ENCODE assay signal across 12 mouse cellular contexts in genomic region chr4:141271228-141271627, GRCm38 (mm10). TPM values are rescaled to one million over a fixed set of nuclear protein-coding genes. Genes with fewer than 3 reads are reported as not detected.
DNase-seq lines count a peak whose midpoint lies in the region; ATAC-seq and TF ChIP-seq lines count a peak whose summit lies in the region.
"Had no signal": no experiment of that assay in that cellular context is flagged by ENCODE, and none has a peak within 500 bp of the region (broad histone marks: within the 10 kb centered on the region; RNA-seq: fewer than 3 reads in every experiment).

No protein-coding gene starts in this region.

- no peak overlapping the region for H3K4me3 ChIP-seq in liver, embryonic 15.5 days (replicated peaks)
- H3K4me3 ChIP-seq in E14TG2a.4 (replicated peaks; ENCODE audit: low read length) (peak overlapping the region; percentile 23; the same call in 1 of the 2 replicates), macrophage (ENCODE audit: inconsistent target) (no peak overlapping the region)
- H3K4me3 ChIP-seq in bone marrow macrophage, adult 2 months (ENCODE audit: insufficient read depth, low read length) = no peak overlapping the region
- no peak overlapping the region for H3K4me3 ChIP-seq in hindbrain, postnatal 0 days (ENCODE audit: low read length)
- H3K4me3 ChIP-seq: heart, embryonic 13.5 days had no signal

- no peak overlapping the region for H3K4me2 ChIP-seq in liver, embryonic 15.5 days
- H3K4me2 ChIP-seq in hindbrain, postnatal 0 days (ENCODE audit: low read depth, low read length) = no peak overlapping the region
- H3K4me2 ChIP-seq: heart, embryonic 13.5 days had no signal

- no peak; the same call in 1 of the 2 replicates for TF ChIP-seq CTCF in E14TG2a.4 (conservative IDR thresholded peaks at IDR 0.05; ENCODE audit: low read length)
- TF ChIP-seq CTCF in bone marrow macrophage, adult 2 months (IDR thresholded peaks at IDR 0.05; ENCODE audit: low read depth, low read length) = no peak
- no peak for TF ChIP-seq CTCF in hindbrain, postnatal 0 days (IDR thresholded peaks at IDR 0.05; ENCODE audit: low read depth)

- H3K36me3 ChIP-seq in liver, embryonic 15.5 days (replicated peaks) = no peaks in the 10 kb centered on the region
- H3K36me3 ChIP-seq in E14TG2a.4 (ENCODE audit: insufficient read depth, low read length) = no peaks in the 10 kb centered on the region
- H3K36me3 ChIP-seq in macrophage (ENCODE audit: inconsistent target) = no peaks in the 10 kb centered on the region
- H3K36me3 ChIP-seq in hindbrain, postnatal 0 days (ENCODE audit: insufficient read depth, low read length) = no peaks in the 10 kb centered on the region
- H3K36me3 ChIP-seq: heart, embryonic 13.5 days had no signal

- ATAC-seq in liver, embryonic 15.5 days (ENCODE audit: insufficient read depth) = no peak
- ATAC-seq in hindbrain, postnatal 0 days = no peak

- peaks cover 11% of the 10 kb centered on the region; the same call in 1 of the 2 replicates for H3K27me3 ChIP-seq in liver, embryonic 15.5 days
- H3K27me3 ChIP-seq in E14TG2a.4 (ENCODE audit: insufficient read depth, low read length) = no peaks in the 10 kb centered on the region
- H3K27me3 ChIP-seq in hindbrain, postnatal 0 days (ENCODE audit: insufficient read depth, low read length) = no peaks in the 10 kb centered on the region
- H3K27me3 ChIP-seq: heart, embryonic 13.5 days had no signal

- no peak for DNase-seq in liver
- DNase-seq in urinary bladder, adult 2 months (ENCODE audit: low spot score) = no peak
- no peak for DNase-seq in hindbrain, postnatal 0 days (ENCODE audit: low spot score)
- DNase-seq: cerebellum, adult 2 months; midbrain, embryonic 14.5 days; right cerebral cortex, postnatal 14 days had no signal

- no peaks in the 10 kb centered on the region for H3K9me3 ChIP-seq in liver, embryonic 15.5 days (replicated peaks)
- H3K9me3 ChIP-seq in E14TG2a.4 (ENCODE audit: low read length) = no peaks in the 10 kb centered on the region
- H3K9me3 ChIP-seq in hindbrain, postnatal 0 days (ENCODE audit: low read length) = no peaks in the 10 kb centered on the region

- TF ChIP-seq POLR2A in bone marrow macrophage, adult 2 months (IDR thresholded peaks at IDR 0.05; ENCODE audit: borderline replicate concordance, low read depth, low read length) = no peak

- peaks cover 15% of the 10 kb centered on the region; the same call in 1 of the 2 replicates for H3K4me1 ChIP-seq in liver, embryonic 15.5 days (replicated peaks)
- H3K4me1 ChIP-seq in E14TG2a.4 (replicated peaks; ENCODE audit: low read depth, low read length) = peaks cover 77% of the 10 kb centered on the region
- H3K4me1 ChIP-seq in bone marrow macrophage, adult 2 months (ENCODE audit: control insufficient read depth, insufficient read depth, low read length) = peaks cover 15% of the 10 kb centered on the region
- peaks cover 8% of the 10 kb centered on the region; the same call in 1 of the 2 replicates for H3K4me1 ChIP-seq in hindbrain, postnatal 0 days (ENCODE audit: insufficient read depth, low read length)

- WGBS in liver, embryonic 15.5 days (ENCODE audit: insufficient replicate concordance) = 55% methylated on average over 6 of the region's 7 CpGs
- 82% methylated on average over 6 of the region's 7 CpGs for WGBS in macrophage (ENCODE audit: missing documents)
- 87% methylated on average over 7 of the region's 7 CpGs for WGBS in hindbrain, postnatal 0 days

- 0 out of 2 replicates have a peak overlapping the region, but pooled peaks have one; percentile 7 for H3K27ac ChIP-seq in liver, embryonic 15.5 days (replicated peaks)
- H3K27ac ChIP-seq in bone marrow macrophage, adult 2 months (ENCODE audit: insufficient read depth, low read depth, low read length) = peak overlapping the region; percentile 15; the same call in 1 of the 2 replicates
- peak overlapping the region; percentile 85 for H3K27ac ChIP-seq in macrophage
- no peak overlapping the region for H3K27ac ChIP-seq in hindbrain, postnatal 0 days
- H3K27ac ChIP-seq: heart, embryonic 13.5 days had no signal

- H3K9ac ChIP-seq in liver, embryonic 15.5 days = no peak overlapping the region
- no peak overlapping the region for H3K9ac ChIP-seq in hindbrain, postnatal 0 days (replicated peaks; ENCODE audit: low read length)
- H3K9ac ChIP-seq: heart, embryonic 13.5 days had no signal

- no peaks in the 10 kb centered on the region for H3K79me2 ChIP-seq in macrophage (ENCODE audit: inconsistent target)

RNA-seq across cellular contexts. Expression of gene Epha2, which starts 29.8 kb away (rescaled TPM):
- polyA plus RNA-seq in liver, embryonic 15.5 days (2015; fragmentation: Nextera tagmentation; extraction: Ambion mirVana) = 0.75 and 0.79 TPM in 2 replicates
- polyA plus RNA-seq in bone marrow macrophage, adult 2 months (2012; ENCODE audit: insufficient read depth, insufficient read length, missing spikeins) = 0.13 and 0.80 TPM in 2 replicates
- 1 to 10 TPM in 1 of 26 experiments, under 1 TPM in 6, not detected in 19; 0.16 to 1.0 (median 0.61) TPM for total RNA-seq in macrophage (2018; cell fraction: chromatin; rRNA removed)
- total RNA-seq in macrophage (2018; cell fraction: cytosol; rRNA removed) = under 1 TPM in 13 of 26 experiments, not detected in 13; 0.03 to 0.28 (median 0.09) TPM
- 1 to 10 TPM in 2 of 26 experiments, under 1 TPM in 11, not detected in 13; 0.10 to 1.5 (median 0.24) TPM for total RNA-seq in macrophage (2018; cell fraction: nucleus; rRNA removed)
- 0.03 to 0.17 TPM in 2 of 3 replicates, not detected in the other for polyA plus RNA-seq in macrophage (2018)
- polyA plus RNA-seq in urinary bladder, adult 2 months (2012; rRNA removed) = 20.2 and 25.6 TPM in 2 replicates
- total RNA-seq in hindbrain, postnatal 0 days (2014; rRNA removed) = 1.6 and 3.5 TPM in 2 replicates
- 0.44 and 0.46 TPM in 2 replicates for polyA plus RNA-seq in hindbrain, postnatal 0 days (2015; fragmentation: Nextera tagmentation; extraction: Ambion mirVana)
- total RNA-seq: hematopoietic stem cell, adult 5-6 weeks had no signal

RNA-seq across cellular contexts. Expression of gene Arhgef19, which starts 31.9 kb away (rescaled TPM):
- 1.5 TPM in 2 replicates for polyA plus RNA-seq in liver, embryonic 15.5 days (2015; fragmentation: Nextera tagmentation; extraction: Ambion mirVana)
- polyA plus RNA-seq in bone marrow macrophage, adult 2 months (2012; ENCODE audit: insufficient read depth, insufficient read length, missing spikeins) = not detected in 2 replicates
- 1 to 10 TPM in 1 of 26 experiments, under 1 TPM in 4, not detected in 21; 0.22 to 1.4 (median 0.27) TPM for total RNA-seq in macrophage (2018; cell fraction: chromatin; rRNA removed)
- under 1 TPM in 5 of 26 experiments, not detected in 21; 0.05 to 0.23 (median 0.07) TPM for total RNA-seq in macrophage (2018; cell fraction: cytosol; rRNA removed)
- total RNA-seq in macrophage (2018; cell fraction: nucleus; rRNA removed) = 1 to 10 TPM in 2 of 26 experiments, under 1 TPM in 2, not detected in 22; 0.31 to 1.2 (median 0.94) TPM
- polyA plus RNA-seq in macrophage (2018) = 0.35 TPM in 1 of 3 replicates, not detected in the others
- 8.3 and 13.5 TPM in 2 replicates for polyA plus RNA-seq in urinary bladder, adult 2 months (2012; rRNA removed)
- total RNA-seq in hindbrain, postnatal 0 days (2014; rRNA removed) = 1.2 and 2.3 TPM in 2 replicates
- polyA plus RNA-seq in hindbrain, postnatal 0 days (2015; fragmentation: Nextera tagmentation; extraction: Ambion mirVana) = 1.2 TPM in 2 replicates
- total RNA-seq: hematopoietic stem cell, adult 5-6 weeks had no signal

RNA-seq across cellular contexts. Expression of gene Rsg1, which starts 57.5 kb away (rescaled TPM):
- polyA plus RNA-seq in liver, embryonic 15.5 days (2015; fragmentation: Nextera tagmentation; extraction: Ambion mirVana) = 1.2 and 1.4 TPM in 2 replicates
- 0.92 and 1.9 TPM in 2 replicates for polyA plus RNA-seq in bone marrow macrophage, adult 2 months (2012; ENCODE audit: insufficient read depth, insufficient read length, missing spikeins)
- 1 to 10 TPM in 9 of 26 experiments, under 1 TPM in 7, not detected in 10; 0.67 to 2.2 (median 1.1) TPM for total RNA-seq in macrophage (2018; cell fraction: chromatin; rRNA removed)
- under 1 TPM in 22 of 26 experiments, not detected in 4; 0.10 to 0.62 (median 0.39) TPM for total RNA-seq in macrophage (2018; cell fraction: cytosol; rRNA removed)
- 1 to 10 TPM in 8 of 26 experiments, under 1 TPM in 7, not detected in 11; 0.46 to 3.4 (median 1.0) TPM for total RNA-seq in macrophage (2018; cell fraction: nucleus; rRNA removed)
- 0.22 to 1.3 TPM in 2 of 3 replicates, not detected in the other for polyA plus RNA-seq in macrophage (2018)
- polyA plus RNA-seq in urinary bladder, adult 2 months (2012; rRNA removed) = 2.4 and 2.6 TPM in 2 replicates
- 2.4 and 8.7 TPM in 2 replicates for total RNA-seq in hindbrain, postnatal 0 days (2014; rRNA removed)
- polyA plus RNA-seq in hindbrain, postnatal 0 days (2015; fragmentation: Nextera tagmentation; extraction: Ambion mirVana) = 3.9 and 4.3 TPM in 2 replicates

Comparison
In these comparisons a context has a peak if more than half of its experiments do, and no peak if none do; other contexts are left out.
1. RNA of gene Epha2, which starts 29.8 kb away (polyA plus RNA-seq): 20.2 to 25.6 TPM in urinary bladder, adult 2 months; 0.75 to 0.79 TPM in liver, embryonic 15.5 days, 0.44 to 0.46 TPM in hindbrain, postnatal 0 days, 0.13 to 0.80 TPM in bone marrow macrophage, adult 2 months and 0.03 to 0.17 TPM in macrophage; every median in the first group is over 10 times any median in the second.